Mouse (Mus musculus) limb, embryonic 10.5 days (tissue): ENCODE data around the gene Cdyl2. TPM values are rescaled to one million over a fixed set of nuclear protein-coding genes. Genes with fewer than 3 reads are reported as not detected.

Experiments
- DNase-seq: peaks from one replicate; pipeline ENCODE4 v3.0.0-alpha.2; 2017; ENCODE audit warnings: low spot score
- H3K27ac ChIP-seq: fragments of 300-500 bp; sonication (generic); 2 replicates; pipeline ENCODE4 v1.5.1; 2016; ENCODE audit warnings: mild to moderate bottlenecking
- H3K27me3 ChIP-seq: fragments of 300-500 bp; sonication (generic); 2 replicates; pipeline ENCODE4 v1.6.1; 2016; ENCODE audit warnings: low read depth, mild to moderate bottlenecking; ENCODE audit not compliant: poor library complexity, severe bottlenecking
- H3K36me3 ChIP-seq: fragments of 300-500 bp; sonication (generic); 2 replicates; pipeline ENCODE4 v1.6.1; 2016; ENCODE audit warnings: mild to moderate bottlenecking, moderate library complexity
- H3K4me1 ChIP-seq: fragments of 300-500 bp; sonication (generic); 2 replicates; pipeline ENCODE4 v1.6.1; 2016
- H3K4me3 ChIP-seq: fragments of 300-500 bp; sonication (generic); 2 replicates; pipeline ENCODE4 v1.5.1; 2016; ENCODE audit warnings: mild to moderate bottlenecking, moderate library complexity
- H3K9me3 ChIP-seq: fragments of 300-500 bp; sonication (generic); replicated peaks from 2 replicates; pipeline ENCODE4 v1.6.1; 2016; ENCODE audit warnings: mild to moderate bottlenecking
- WGBS: fragments of 180-500 bp; shearing (Covaris S2); methylation state at CpG from one replicate; pipeline ENCODE4 v1.1.7; 2016; 5-methylcytosine and 5-hydroxymethylcytosine counted together
- polyA plus RNA-seq: library from polyadenylated mRNA; unstranded; fragments of >200 nt; fragmentation: Nextera tagmentation; extraction: Ambion mirVana; gene quantifications from 2 replicates; pipeline ENCODE4 v1.2.1, GENCODE M21; 2016

Gene Cdyl2
- polyA plus RNA-seq, 1 experiment from 2014 or later: 5.3 TPM

- 84% methylated on average over 3 of the region's 3 CpGs for WGBS
- no peaks in the 10 kb centered on the region for H3K9me3 ChIP-seq
- no peaks in the 10 kb centered on the region for H3K36me3 ChIP-seq
- no peaks in the 10 kb centered on the region for H3K4me1 ChIP-seq
- no peak overlapping the region for H3K4me3 ChIP-seq
- DNase-seq: peak; percentile 23
- H3K27me3 ChIP-seq: no peaks in the 10 kb centered on the region
- H3K27ac ChIP-seq: no peak overlapping the region
Observed at GRCm38 (mm10) chr8:116656811-116657210, 76.0 kb downstream of the Cdyl2 start.

DNA sequence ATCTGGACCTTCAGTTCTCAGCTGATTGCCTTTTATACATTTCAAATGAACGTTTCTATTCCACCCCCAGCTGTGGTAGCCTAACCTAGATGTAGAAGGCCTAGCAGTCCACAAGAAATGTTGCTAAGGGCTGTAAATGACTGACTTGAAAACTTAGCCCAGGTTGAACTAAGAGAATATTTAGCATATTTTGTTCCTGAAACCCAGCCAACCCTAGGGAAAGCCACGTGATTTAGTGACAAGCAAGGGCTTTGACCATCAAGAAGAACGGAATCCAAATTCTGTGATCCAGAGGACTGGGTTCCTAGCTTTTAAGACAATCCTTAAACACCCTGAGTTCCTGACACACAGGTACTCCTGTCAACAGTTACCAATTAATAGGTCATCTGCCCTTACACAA lies 77.9 kb downstream of the Cdyl2 start:
- H3K4me1 ChIP-seq: no peaks in the 10 kb centered on the region
- no peaks in the 10 kb centered on the region for H3K36me3 ChIP-seq
- H3K4me3 ChIP-seq: no peak overlapping the region
- no peaks in the 10 kb centered on the region for H3K9me3 ChIP-seq
- H3K27ac ChIP-seq: no peak overlapping the region
- H3K27me3 ChIP-seq: no peaks in the 10 kb centered on the region
- DNase-seq: no peak
- 85% methylated on average over 3 of the region's 3 CpGs for WGBS

DNA sequence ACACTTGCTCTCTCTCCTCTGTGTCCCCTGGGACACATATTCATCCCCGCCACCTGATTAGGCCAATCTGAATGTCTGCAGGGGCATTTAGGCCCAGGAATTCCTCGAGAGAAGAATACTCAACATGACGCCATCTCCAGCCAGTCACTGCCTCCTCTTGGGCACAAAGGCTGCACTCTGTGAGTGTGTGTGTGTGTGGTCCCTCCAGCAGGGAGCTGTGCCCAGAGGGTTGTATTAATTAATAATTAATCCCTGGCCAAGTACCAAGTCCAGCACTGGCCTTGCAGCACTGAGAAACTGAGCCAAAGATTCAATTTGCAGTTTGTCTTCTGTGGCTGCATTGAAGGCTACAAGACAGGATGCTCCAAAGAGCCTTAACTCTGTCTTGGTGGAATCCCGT lies 79.8 kb downstream of the Cdyl2 start:
- Histone ChIP-seq H3K27me3 (no peaks in the 10 kb centered on the region), H3K4me1 (no peaks in the 10 kb centered on the region), H3K9me3 (no peaks in the 10 kb centered on the region), H3K36me3 (no peaks in the 10 kb centered on the region), H3K4me3 (no peak overlapping the region), H3K27ac (no peak overlapping the region)
- DNase-seq: peak; percentile 17
- 85% methylated on average over 4 of the region's 4 CpGs for WGBS

- no peak for DNase-seq
- Histone ChIP-seq H3K4me3 (no peak overlapping the region), H3K9me3 (no peaks in the 10 kb centered on the region), H3K36me3 (no peaks in the 10 kb centered on the region), H3K27me3 (no peaks in the 10 kb centered on the region), H3K4me1 (no peaks in the 10 kb centered on the region), H3K27ac (no peak overlapping the region)
- WGBS: 79% methylated on average over 16 of the region's 16 CpGs
Observed at GRCm38 (mm10) chr8:116649975-116650725, 82.6 kb downstream of the Cdyl2 start.

- Histone ChIP-seq H3K4me3 (no peak overlapping the region), H3K36me3 (no peaks in the 10 kb centered on the region), H3K27me3 (no peaks in the 10 kb centered on the region), H3K9me3 (no peaks in the 10 kb centered on the region), H3K4me1 (no peaks in the 10 kb centered on the region), H3K27ac (no peak overlapping the region)
- no peak for DNase-seq
- 75% methylated on average over 4 of the region's 4 CpGs for WGBS
Observed at GRCm38 (mm10) chr8:116645376-116645775, 87.4 kb downstream of the Cdyl2 start.

DNA sequence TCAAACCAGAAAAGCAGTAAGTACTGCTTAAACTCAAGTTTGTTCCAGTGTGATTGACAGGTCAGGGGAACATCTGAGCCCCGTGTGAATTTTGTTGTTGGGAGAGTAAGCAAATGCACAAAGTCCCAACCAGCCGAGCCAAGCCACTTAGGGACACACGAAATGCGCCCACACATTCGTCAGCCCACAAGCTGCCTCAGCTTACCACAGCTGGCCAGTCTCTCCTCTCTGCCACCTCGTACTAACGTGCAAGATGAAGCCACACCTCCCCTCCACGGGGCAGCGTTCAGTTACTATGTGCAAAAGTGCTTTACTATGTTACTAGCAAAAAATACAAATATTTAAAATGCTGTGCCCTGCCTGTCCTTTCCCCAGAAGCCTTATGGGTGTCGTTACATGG lies 91.9 kb downstream of the Cdyl2 start:
- H3K4me3 ChIP-seq: no peak overlapping the region
- no peak overlapping the region for H3K27ac ChIP-seq
- no peaks in the 10 kb centered on the region for H3K9me3 ChIP-seq
- no peaks in the 10 kb centered on the region for H3K27me3 ChIP-seq
- WGBS: 84% methylated on average over 10 of the region's 10 CpGs
- no peak for DNase-seq
- no peaks in the 10 kb centered on the region for H3K36me3 ChIP-seq
- H3K4me1 ChIP-seq: no peaks in the 10 kb centered on the region

GRCm38 (mm10) chr8:116637998-116638397 lies 94.8 kb downstream of the Cdyl2 start:
- H3K4me3 ChIP-seq: no peak overlapping the region
- DNase-seq: no peak
- 91% methylated on average over 4 of the region's 4 CpGs for WGBS
- no peaks in the 10 kb centered on the region for H3K9me3 ChIP-seq
- no peak overlapping the region for H3K27ac ChIP-seq
- H3K4me1 ChIP-seq: no peaks in the 10 kb centered on the region
- no peaks in the 10 kb centered on the region for H3K27me3 ChIP-seq
- no peaks in the 10 kb centered on the region for H3K36me3 ChIP-seq

- H3K36me3 ChIP-seq: no peaks in the 10 kb centered on the region
- H3K4me1 ChIP-seq: no peaks in the 10 kb centered on the region
- DNase-seq: no peak
- no peaks in the 10 kb centered on the region for H3K9me3 ChIP-seq
- 92% methylated on average over 7 of the region's 7 CpGs for WGBS
- no peaks in the 10 kb centered on the region for H3K27me3 ChIP-seq
- no peak overlapping the region for H3K4me3 ChIP-seq
- H3K27ac ChIP-seq: no peak overlapping the region
Observed at GRCm38 (mm10) chr8:116637193-116637592, 95.6 kb downstream of the Cdyl2 start.

- no peaks in the 10 kb centered on the region for H3K27me3 ChIP-seq
- no peaks in the 10 kb centered on the region for H3K36me3 ChIP-seq
- no peaks in the 10 kb centered on the region for H3K4me1 ChIP-seq
- H3K27ac ChIP-seq: no peak overlapping the region
- 88% methylated on average over 10 of the region's 10 CpGs for WGBS
- H3K9me3 ChIP-seq: no peaks in the 10 kb centered on the region
- no peak for DNase-seq
- H3K4me3 ChIP-seq: no peak overlapping the region
Observed at GRCm38 (mm10) chr8:116636396-116636795, 96.4 kb downstream of the Cdyl2 start.

GRCm38 (mm10) chr8:116635972-116636371 lies 96.8 kb downstream of the Cdyl2 start:
- Histone ChIP-seq H3K36me3 (no peaks in the 10 kb centered on the region), H3K4me3 (no peak overlapping the region), H3K27ac (no peak overlapping the region), H3K4me1 (no peaks in the 10 kb centered on the region), H3K9me3 (no peaks in the 10 kb centered on the region), H3K27me3 (no peaks in the 10 kb centered on the region)
- DNase-seq: no peak
- 94% methylated on average over 8 of the region's 8 CpGs for WGBS

- 92% methylated on average over 13 of the region's 13 CpGs for WGBS
- no peak for DNase-seq
- Histone ChIP-seq H3K9me3 (no peaks in the 10 kb centered on the region), H3K4me3 (no peak overlapping the region), H3K4me1 (no peaks in the 10 kb centered on the region), H3K27ac (no peak overlapping the region), H3K27me3 (no peaks in the 10 kb centered on the region), H3K36me3 (no peaks in the 10 kb centered on the region)
Observed at GRCm38 (mm10) chr8:116635261-116635660, 97.5 kb downstream of the Cdyl2 start.

GRCm38 (mm10) chr8:116634436-116634835 lies 98.4 kb downstream of the Cdyl2 start:
- Histone ChIP-seq H3K9me3 (no peaks in the 10 kb centered on the region), H3K27me3 (no peaks in the 10 kb centered on the region), H3K4me3 (no peak overlapping the region), H3K4me1 (no peaks in the 10 kb centered on the region), H3K36me3 (no peaks in the 10 kb centered on the region), H3K27ac (no peak overlapping the region)
- 94% methylated on average over 4 of the region's 4 CpGs for WGBS
- DNase-seq: no peak

GRCm38 (mm10) chr8:116633470-116634150 lies 99.2 kb downstream of the Cdyl2 start:
- Histone ChIP-seq H3K4me3 (no peak overlapping the region), H3K9me3 (no peaks in the 10 kb centered on the region), H3K27ac (no peak overlapping the region), H3K27me3 (no peaks in the 10 kb centered on the region), H3K36me3 (no peaks in the 10 kb centered on the region), H3K4me1 (no peaks in the 10 kb centered on the region)
- 77% methylated on average over 10 of the region's 10 CpGs for WGBS
- DNase-seq: no peak
